Mouse (Mus musculus): ENCODE measurements around the gene Galnt16. TPM values are rescaled to one million over a fixed set of nuclear protein-coding genes. Genes with fewer than 3 reads are reported as not detected.

Gene Galnt16
- polyA plus RNA-seq, 1 experiment from 2014 or later: 3.1 TPM

DNA sequence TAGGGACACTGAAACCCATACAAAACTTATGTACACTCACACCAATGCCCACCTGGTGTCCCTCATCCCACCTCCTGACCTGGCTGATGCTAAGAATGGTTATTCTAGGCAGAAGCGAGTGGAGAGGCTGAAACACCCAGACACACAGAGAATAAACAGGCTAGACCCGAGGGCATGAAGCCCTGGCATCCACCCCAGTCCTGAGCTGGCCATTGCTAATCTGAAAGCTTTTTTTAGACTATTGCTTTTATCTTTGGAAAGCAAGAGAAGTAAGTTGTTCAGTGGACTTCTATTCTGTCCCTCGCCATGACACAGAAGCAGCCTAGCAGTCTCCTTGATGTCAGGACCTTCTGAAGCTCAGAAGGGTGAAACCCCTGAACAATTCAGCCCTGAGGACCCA lies 91.9 kb downstream of the Galnt16 start:
- ATAC-seq (ENCODE audit: low FRiP score, low TSS enrichment): no peak
- Histone ChIP-seq H3K9ac (ENCODE audit: low read depth, low read length) (no peak overlapping the region), H3K27ac (ENCODE audit: low read depth, low read length) (no peak overlapping the region), H3K27me3 (ENCODE audit: control insufficient read depth, insufficient read depth, low read length) (no peaks in the 10 kb centered on the region), H3K36me3 (ENCODE audit: control insufficient read depth, insufficient read depth, low read length) (no peaks in the 10 kb centered on the region), H3K9me3 (ENCODE audit: control insufficient read depth, low read length) (no peaks in the 10 kb centered on the region), H3K4me3 (ENCODE audit: low read length) (no peak overlapping the region), H3K4me2 (replicated peaks; ENCODE audit: low read depth, low read length) (no peak overlapping the region), H3K4me1 (ENCODE audit: control insufficient read depth, insufficient read depth, low read length) (no peaks in the 10 kb centered on the region)
- 86% methylated on average over 3 of the region's 3 CpGs for WGBS

DNA sequence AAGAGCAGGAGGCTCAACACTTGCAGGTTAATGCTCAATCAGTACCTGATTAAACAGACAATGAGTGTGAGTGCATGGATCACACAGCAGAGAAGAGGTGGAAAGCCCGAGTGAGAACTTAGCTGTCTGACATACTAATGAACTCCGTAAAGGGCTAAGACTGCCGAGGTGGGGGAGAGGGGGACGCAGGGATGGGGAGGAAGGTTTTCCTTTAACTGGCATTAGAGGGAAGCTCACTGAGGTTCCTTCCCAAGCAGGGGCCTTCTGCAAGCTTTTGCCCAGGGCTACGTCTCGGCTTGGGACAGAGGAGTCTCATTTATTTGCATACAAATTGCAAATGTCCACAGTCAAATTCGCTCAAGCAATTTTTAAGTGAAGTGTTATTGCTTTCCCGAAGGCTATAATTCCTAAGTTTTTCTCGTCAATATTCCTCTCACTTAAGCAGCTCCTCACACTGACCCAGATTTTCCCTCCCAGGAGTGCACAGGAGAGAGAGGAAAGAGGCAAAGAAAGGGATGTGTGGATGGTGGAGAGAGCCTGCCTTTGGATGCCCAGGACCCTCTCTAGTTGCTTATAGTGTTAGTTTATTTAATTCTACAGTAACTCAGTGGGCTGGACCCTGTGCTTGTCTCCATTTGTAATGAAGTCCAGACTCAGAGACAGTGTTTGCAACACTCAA lies 94.2 kb downstream of the Galnt16 start:
- Histone ChIP-seq H3K27ac (ENCODE audit: low read depth, low read length) (no peak overlapping the region), H3K27me3 (ENCODE audit: control insufficient read depth, insufficient read depth, low read length) (no peaks in the 10 kb centered on the region), H3K4me3 (ENCODE audit: low read length) (no peak overlapping the region), H3K4me1 (ENCODE audit: control insufficient read depth, insufficient read depth, low read length) (0 out of 2 replicates have a peak, but pooled peaks cover 3% of the 10 kb centered on the region), H3K9me3 (ENCODE audit: control insufficient read depth, low read length) (no peaks in the 10 kb centered on the region), H3K9ac (ENCODE audit: low read depth, low read length) (no peak overlapping the region), H3K4me2 (replicated peaks; ENCODE audit: low read depth, low read length) (no peak overlapping the region), H3K36me3 (ENCODE audit: control insufficient read depth, insufficient read depth, low read length) (no peaks in the 10 kb centered on the region)
- 52% methylated on average over 9 of the region's 9 CpGs for WGBS
- no peak for ATAC-seq (ENCODE audit: low FRiP score, low TSS enrichment)

GRCm38 (mm10) chr12:80615371-80616257 lies 97.5 kb downstream of the Galnt16 start:
- WGBS: 38% methylated on average over 7 of the region's 7 CpGs
- H3K36me3 ChIP-seq (ENCODE audit: control insufficient read depth, insufficient read depth, low read length): no peaks in the 10 kb centered on the region
- H3K9ac ChIP-seq (ENCODE audit: low read depth, low read length): 0 out of 2 replicates have a peak overlapping the region, but pooled peaks have one; percentile 18
- 0 out of 2 replicates have a peak, but pooled peaks cover 3% of the 10 kb centered on the region for H3K4me1 ChIP-seq (ENCODE audit: control insufficient read depth, insufficient read depth, low read length)
- no peak overlapping the region for H3K27ac ChIP-seq (ENCODE audit: low read depth, low read length)
- H3K9me3 ChIP-seq (ENCODE audit: control insufficient read depth, low read length): no peaks in the 10 kb centered on the region
- no peak overlapping the region for H3K4me3 ChIP-seq (ENCODE audit: low read length)
- no peaks in the 10 kb centered on the region for H3K27me3 ChIP-seq (ENCODE audit: control insufficient read depth, insufficient read depth, low read length)
- no peak overlapping the region for H3K4me2 ChIP-seq (replicated peaks; ENCODE audit: low read depth, low read length)
- no peak for ATAC-seq (ENCODE audit: low FRiP score, low TSS enrichment)

DNA sequence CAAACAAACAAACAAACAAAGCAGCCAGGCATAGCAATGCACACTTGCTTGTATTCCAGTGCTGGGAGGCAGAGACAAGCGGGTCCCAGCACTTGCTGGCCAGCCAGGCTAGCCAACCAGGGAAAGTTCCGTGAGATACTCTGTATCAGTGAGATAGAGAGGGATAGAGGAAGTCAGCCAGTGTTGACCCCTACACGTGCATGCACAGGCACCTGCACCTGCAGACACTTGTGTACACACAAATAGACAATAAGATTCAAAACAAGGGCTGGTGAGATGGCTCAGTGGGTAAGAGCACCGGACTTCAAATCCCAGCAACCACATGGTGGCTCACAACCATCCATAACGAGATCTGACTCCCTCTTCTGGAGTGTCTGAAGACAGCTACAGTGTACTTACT lies 102.4 kb downstream of the Galnt16 start:
- H3K4me2 ChIP-seq (replicated peaks; ENCODE audit: low read depth, low read length): no peak overlapping the region
- H3K36me3 ChIP-seq (ENCODE audit: control insufficient read depth, insufficient read depth, low read length): no peaks in the 10 kb centered on the region
- 0 out of 2 replicates have a peak, but pooled peaks cover 3% of the 10 kb centered on the region for H3K4me1 ChIP-seq (ENCODE audit: control insufficient read depth, insufficient read depth, low read length)
- no peaks in the 10 kb centered on the region for H3K9me3 ChIP-seq (ENCODE audit: control insufficient read depth, low read length)
- H3K4me3 ChIP-seq (ENCODE audit: low read length): no peak overlapping the region
- no peak for ATAC-seq (ENCODE audit: low FRiP score, low TSS enrichment)
- no peak overlapping the region for H3K27ac ChIP-seq (ENCODE audit: low read depth, low read length)
- H3K9ac ChIP-seq (ENCODE audit: low read depth, low read length): no peak overlapping the region
- 83% methylated on average over 5 of the region's 5 CpGs for WGBS
- H3K27me3 ChIP-seq (ENCODE audit: control insufficient read depth, insufficient read depth, low read length): no peaks in the 10 kb centered on the region

- Histone ChIP-seq H3K4me1 (ENCODE audit: control insufficient read depth, insufficient read depth, low read length) (no peaks in the 10 kb centered on the region), H3K4me3 (ENCODE audit: low read length) (no peak overlapping the region), H3K36me3 (ENCODE audit: control insufficient read depth, insufficient read depth, low read length) (peaks cover 44% of the 10 kb centered on the region), H3K27ac (ENCODE audit: low read depth, low read length) (no peak overlapping the region), H3K27me3 (ENCODE audit: control insufficient read depth, insufficient read depth, low read length) (no peaks in the 10 kb centered on the region), H3K9me3 (ENCODE audit: control insufficient read depth, low read length) (no peaks in the 10 kb centered on the region), H3K4me2 (replicated peaks; ENCODE audit: low read depth, low read length) (no peak overlapping the region), H3K9ac (ENCODE audit: low read depth, low read length) (no peak overlapping the region)
- no peak for ATAC-seq (ENCODE audit: low FRiP score, low TSS enrichment)
- 89% methylated on average over 5 of the region's 5 CpGs for WGBS
Observed at GRCm38 (mm10) chr12:80631790-80632189, 113.7 kb downstream of the Galnt16 start.

- peak overlapping the region; percentile 93 for H3K9ac ChIP-seq (ENCODE audit: low read depth, low read length)
- no peaks in the 10 kb centered on the region for H3K9me3 ChIP-seq (ENCODE audit: control insufficient read depth, low read length)
- peaks cover 36% of the 10 kb centered on the region for H3K36me3 ChIP-seq (ENCODE audit: control insufficient read depth, insufficient read depth, low read length)
- H3K4me3 ChIP-seq (ENCODE audit: low read length): peak overlapping the region; percentile 68
- peak overlapping the region; percentile 77 for H3K27ac ChIP-seq (ENCODE audit: low read depth, low read length)
- H3K4me2 ChIP-seq (replicated peaks; ENCODE audit: low read depth, low read length): peak overlapping the region; percentile 75
- 3% methylated on average over 48 of the region's 48 CpGs for WGBS
- H3K27me3 ChIP-seq (ENCODE audit: control insufficient read depth, insufficient read depth, low read length): no peaks in the 10 kb centered on the region
- H3K4me1 ChIP-seq (ENCODE audit: control insufficient read depth, insufficient read depth, low read length): peaks cover 11% of the 10 kb centered on the region
- ATAC-seq (ENCODE audit: low FRiP score, low TSS enrichment): peak; percentile 73
Observed at GRCm38 (mm10) chr12:80642725-80643692, 124.9 kb downstream of the Galnt16 start.

GRCm38 (mm10) chr12:80643693-80644505 lies 125.8 kb downstream of the Galnt16 start, which contains the start of the genes Slc39a9 and Erh:
Gene Slc39a9, plus strand, starts transcription at chr12:80643883.
Gene Erh, minus strand, starts transcription at chr12:80644341.
- WGBS: under 1% methylated on average over 50 of the region's 50 CpGs
- peak; percentile 98 for ATAC-seq (ENCODE audit: low FRiP score, low TSS enrichment)

GRCm38 (mm10) chr12:80644506-80644868 lies 126.4 kb downstream of the Galnt16 start:
- ATAC-seq (ENCODE audit: low FRiP score, low TSS enrichment): no peak; the same call in 1 of the 2 replicates
- Histone ChIP-seq H3K36me3 (ENCODE audit: control insufficient read depth, insufficient read depth, low read length) (peaks cover 26% of the 10 kb centered on the region), H3K27ac (ENCODE audit: low read depth, low read length) (no peak overlapping the region), H3K4me2 (replicated peaks; ENCODE audit: low read depth, low read length) (peak overlapping the region; percentile 75), H3K4me1 (ENCODE audit: control insufficient read depth, insufficient read depth, low read length) (peaks cover 11% of the 10 kb centered on the region), H3K9me3 (ENCODE audit: control insufficient read depth, low read length) (no peaks in the 10 kb centered on the region), H3K9ac (ENCODE audit: low read depth, low read length) (peak overlapping the region; percentile 93), H3K4me3 (ENCODE audit: low read length) (peak overlapping the region; percentile 68), H3K27me3 (ENCODE audit: control insufficient read depth, insufficient read depth, low read length) (no peaks in the 10 kb centered on the region)
- WGBS: 6% methylated on average over 18 of the region's 18 CpGs

More at GRCm38 (mm10) chr12:80643693-80644505, 125.8 kb downstream of the Galnt16 start, which contains the start of the genes Slc39a9 and Erh:
- Histone ChIP-seq H3K27me3 (ENCODE audit: control insufficient read depth, insufficient read depth, low read length) (no peaks in the 10 kb centered on the region), H3K9me3 (ENCODE audit: control insufficient read depth, low read length) (no peaks in the 10 kb centered on the region), H3K4me2 (replicated peaks; ENCODE audit: low read depth, low read length) (peak within 1 kb of the TSS; percentile 75), H3K9ac (ENCODE audit: low read depth, low read length) (peak within 1 kb of the TSS; percentile 93), H3K4me3 (ENCODE audit: low read length) (peak within 1 kb of the TSS; percentile 68), H3K36me3 (ENCODE audit: control insufficient read depth, insufficient read depth, low read length) (peaks cover 31% of the 10 kb centered on the region), H3K27ac (ENCODE audit: low read depth, low read length) (peak within 1 kb of the TSS; percentile 77), H3K4me1 (ENCODE audit: control insufficient read depth, insufficient read depth, low read length) (peaks cover 11% of the 10 kb centered on the region)

All from kidney, embryonic 14.5 days (tissue).